Mouse (Mus musculus) bone marrow macrophage, adult 2 months (primary cell): ENCODE measurements around the gene Rpl9.

Experiments used
- CTCF ChIP-seq: IDR thresholded peaks from 2 replicates; pipeline ENCODE4 v1.5.1; 2012; ENCODE audit warnings: low read depth, mild to moderate bottlenecking, low read length, moderate library complexity
- POLR2A ChIP-seq: IDR thresholded peaks from 2 replicates; pipeline ENCODE4 v1.6.1; 2012; ENCODE audit warnings: mild to moderate bottlenecking, low read depth, low read length, borderline replicate concordance

- no peak for TF ChIP-seq CTCF
- no peak for TF ChIP-seq POLR2A
Measured at GRCm38 (mm10) chr5:65429441-65429840, 38.2 kb upstream of the Rpl9 start.
